Mouse (Mus musculus) c-Kit-positive CD71-negative TER-119-negative erythroid progenitor cells, embryonic 14.5 days (primary cell): ENCODE results near the gene Bbc3.
"Not testable (repeated sequence)": the region's sequence is repeated elsewhere in the genome, so short reads cannot be mapped to it uniquely, and the experiment has no call there.

ENCODE experiments used
- DNase-seq: peaks from one replicate; pipeline ENCODE4 v3.0.0-alpha.2; 2013; ENCODE audit warnings: low read depth

Bbc3 gene

DNA sequence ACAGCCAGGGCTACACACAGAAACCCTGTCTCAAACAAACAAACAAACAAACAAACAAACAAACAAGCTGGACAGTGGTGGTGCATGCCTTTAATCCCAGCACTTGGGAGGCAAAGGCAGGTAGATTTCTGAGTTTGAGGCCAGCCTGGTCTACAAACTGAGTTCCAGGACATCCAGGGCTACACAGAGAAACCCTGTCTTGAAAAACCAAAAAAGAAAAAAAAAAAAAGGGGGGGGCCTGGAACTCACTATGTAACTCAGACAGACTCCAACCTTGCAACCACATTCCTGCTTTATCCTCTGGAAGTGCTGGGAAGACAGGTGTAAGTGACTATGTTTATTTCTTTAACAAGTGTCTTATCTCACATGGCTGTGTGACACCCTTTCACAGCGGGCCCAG, at the start of gene Bbc3:
TSS of gene Bbc3 (plus strand) at position 301 of the 400 bp plus-strand sequence.
- DNase-seq: not testable (repeated sequence)

DNA sequence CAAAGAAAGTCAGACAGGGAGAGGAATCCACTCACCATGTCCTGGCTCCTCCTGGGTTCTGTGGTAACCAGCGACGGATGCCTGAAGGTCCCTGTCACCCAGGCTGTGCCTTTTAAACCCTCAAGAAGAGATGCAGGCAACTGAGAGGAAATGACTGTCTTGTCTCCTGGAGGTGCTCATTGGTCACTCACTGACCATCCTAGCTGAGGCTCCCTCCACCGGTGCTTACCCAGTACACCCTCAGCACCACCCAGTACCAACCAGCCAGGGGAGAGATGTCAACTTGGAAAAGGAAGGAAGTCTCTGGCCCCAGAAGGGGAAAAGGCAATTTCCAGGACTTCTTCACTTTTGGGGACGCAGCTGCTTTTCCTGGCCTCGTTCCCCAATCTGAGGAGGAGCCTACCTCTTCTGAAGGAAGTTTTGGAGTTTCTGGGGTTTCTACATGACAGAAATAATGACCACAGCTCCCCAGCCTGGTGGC, 49.0 kb upstream of the Bbc3 start, which contains the start of gene C5ar1:
TSS of gene C5ar1 (minus strand) at position 431 of the 481 bp plus-strand sequence.
- no peak for DNase-seq

DNA sequence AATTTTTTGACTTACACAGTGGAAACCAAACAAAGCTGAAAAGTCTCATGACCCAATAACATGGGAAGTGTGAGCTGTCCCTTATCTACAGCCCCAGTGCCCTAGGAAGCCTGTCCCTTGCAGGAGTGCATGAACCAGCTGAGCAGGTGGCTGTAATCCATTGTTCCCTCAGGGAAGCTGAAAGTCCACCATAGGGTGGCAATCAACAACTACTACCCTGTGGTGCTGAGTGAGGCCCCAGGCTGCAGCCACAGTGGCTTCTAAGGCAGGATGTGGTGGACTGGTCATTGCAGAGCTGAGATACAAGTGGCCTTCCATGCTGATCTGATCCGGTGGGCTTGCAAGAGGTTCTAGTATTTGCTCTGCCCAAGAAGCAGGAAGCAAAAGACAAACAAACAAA, 47.1 kb upstream of the Bbc3 start:
- DNase-seq: no peak

DNA sequence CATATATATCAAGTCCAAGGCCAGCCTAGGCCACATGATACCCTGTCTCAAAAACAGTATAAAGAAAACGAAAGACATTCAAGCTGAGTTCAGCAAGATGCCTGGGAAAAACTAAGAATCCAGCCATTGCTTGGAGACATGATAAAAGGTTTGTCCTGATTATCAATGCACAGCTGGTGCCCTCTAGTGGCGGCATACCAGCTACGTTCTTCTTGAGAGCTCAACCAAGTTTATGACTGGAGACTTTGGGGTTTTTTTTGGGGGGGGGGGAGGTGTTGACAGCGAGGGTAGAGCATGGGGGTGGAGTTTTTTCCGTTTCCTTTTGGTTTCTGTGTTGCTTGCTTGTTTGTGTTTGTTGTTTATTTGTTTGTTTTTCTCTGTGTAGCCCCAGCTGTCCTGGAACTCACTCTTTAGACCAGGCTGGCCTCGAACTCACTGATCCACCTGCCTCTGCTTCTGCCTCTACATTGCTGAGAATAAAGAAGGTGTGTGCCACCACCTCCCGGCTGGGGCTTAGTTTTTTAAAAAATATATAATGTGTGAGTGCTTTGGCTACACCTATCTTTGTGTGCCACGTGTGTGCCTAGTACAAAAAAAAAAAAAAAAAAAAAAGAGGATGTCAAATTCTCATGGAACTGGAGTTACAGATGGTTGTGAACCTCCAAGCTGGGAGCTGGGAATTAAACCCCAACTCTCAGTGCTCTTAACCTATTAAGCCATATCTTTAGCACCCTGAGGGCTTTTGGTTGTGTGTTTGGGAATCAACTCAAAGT, 45.0 kb upstream of the Bbc3 start:
- peak; percentile 92 for DNase-seq

DNA sequence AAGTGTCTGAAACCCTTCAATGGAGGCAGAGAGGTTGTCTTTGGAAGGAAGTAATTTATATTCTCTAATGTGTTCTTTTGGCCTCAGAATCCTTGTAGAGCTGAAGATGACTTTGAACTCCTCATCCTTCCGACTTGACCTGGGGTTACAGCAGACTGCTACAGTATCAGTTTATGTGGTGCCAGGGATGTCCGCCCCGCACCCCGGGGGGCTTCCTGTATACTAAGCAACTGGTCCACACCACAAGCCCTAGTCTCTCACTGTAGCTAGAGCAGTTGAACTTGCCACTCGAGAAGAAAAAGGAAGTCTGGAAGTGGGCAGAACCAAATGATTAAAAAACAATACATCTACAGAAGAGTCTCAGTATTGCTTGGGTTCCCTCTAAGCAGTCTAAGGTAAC, 44.4 kb upstream of the Bbc3 start:
- DNase-seq: no peak

DNA sequence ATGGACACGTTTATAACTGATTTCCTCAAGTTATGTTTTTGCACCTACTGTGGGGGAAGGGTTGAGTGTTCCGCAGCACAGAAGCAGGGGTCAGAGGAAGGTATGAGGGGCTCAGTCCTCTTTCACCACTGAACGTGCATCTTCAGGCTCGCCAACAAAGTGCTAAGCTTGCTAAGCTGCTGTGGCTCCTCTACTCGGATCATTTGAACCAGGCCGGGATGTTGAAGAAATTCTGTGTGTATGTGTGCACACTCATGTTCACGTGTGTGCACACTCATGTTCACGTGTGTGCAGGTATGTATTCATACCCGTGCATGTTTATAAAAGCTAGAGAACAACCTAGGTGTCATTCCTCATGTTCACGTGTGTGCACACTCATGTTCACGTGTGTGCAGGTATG, 42.3 kb upstream of the Bbc3 start:
- DNase-seq: no peak

DNA sequence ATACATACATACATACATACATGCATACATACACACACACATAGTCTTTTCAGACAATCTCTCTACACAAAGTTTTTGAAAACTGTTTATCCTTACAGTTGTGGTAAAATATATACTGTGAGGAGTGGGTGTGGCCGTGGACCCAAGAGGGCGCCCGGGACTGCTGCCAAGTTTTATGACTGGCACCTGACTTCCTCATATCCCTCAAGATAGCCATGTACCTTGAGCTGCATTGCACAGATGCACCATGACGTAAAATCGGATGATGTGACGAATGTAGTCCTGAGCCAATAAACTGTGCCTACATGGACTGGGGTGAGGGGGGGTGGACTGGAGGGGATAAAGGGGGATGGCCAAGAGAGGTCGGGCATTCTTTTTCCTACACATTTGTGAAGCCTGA, 41.6 kb upstream of the Bbc3 start:
- not testable (repeated sequence) for DNase-seq

DNA sequence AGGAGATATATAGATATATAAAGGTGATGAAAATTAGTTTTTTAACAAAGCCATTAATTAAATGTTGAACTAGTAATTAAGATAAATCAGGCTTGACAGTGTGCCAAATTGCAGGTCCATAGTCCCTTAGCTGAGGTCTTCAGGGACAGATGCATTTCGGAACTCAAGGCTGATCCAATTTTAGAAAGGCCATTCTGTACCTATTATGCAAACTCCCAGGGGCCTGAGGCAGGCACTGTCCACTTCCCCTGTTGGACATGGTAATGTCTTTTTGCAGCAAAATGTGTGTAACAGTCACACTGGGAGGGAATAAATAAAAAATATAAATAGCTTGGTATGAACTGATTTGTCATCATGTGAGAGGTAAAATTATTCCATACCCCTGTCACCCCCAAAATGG, 37.1 kb upstream of the Bbc3 start:
- no peak for DNase-seq

DNA sequence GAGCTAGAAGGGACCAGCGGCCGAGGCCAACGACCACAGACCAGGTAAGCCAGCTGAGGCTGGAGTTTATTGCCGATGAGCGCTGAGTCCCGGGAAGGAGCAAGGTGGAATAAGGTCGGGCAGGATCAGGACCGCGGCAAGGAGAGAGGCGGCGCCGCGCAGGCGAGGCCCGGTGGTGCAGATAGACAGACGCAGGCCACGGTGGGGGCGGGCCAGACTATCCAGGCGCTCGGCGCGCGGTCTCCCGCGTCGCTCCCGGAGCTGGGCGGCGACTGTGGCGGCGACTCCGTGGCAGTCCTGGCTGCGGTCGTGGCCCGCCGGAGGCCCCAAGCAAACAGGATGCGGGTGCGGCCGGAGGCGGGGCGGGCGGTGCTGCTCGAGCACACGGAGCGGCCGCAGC, 35.5 kb upstream of the Bbc3 start:
- DNase-seq: no peak

DNA sequence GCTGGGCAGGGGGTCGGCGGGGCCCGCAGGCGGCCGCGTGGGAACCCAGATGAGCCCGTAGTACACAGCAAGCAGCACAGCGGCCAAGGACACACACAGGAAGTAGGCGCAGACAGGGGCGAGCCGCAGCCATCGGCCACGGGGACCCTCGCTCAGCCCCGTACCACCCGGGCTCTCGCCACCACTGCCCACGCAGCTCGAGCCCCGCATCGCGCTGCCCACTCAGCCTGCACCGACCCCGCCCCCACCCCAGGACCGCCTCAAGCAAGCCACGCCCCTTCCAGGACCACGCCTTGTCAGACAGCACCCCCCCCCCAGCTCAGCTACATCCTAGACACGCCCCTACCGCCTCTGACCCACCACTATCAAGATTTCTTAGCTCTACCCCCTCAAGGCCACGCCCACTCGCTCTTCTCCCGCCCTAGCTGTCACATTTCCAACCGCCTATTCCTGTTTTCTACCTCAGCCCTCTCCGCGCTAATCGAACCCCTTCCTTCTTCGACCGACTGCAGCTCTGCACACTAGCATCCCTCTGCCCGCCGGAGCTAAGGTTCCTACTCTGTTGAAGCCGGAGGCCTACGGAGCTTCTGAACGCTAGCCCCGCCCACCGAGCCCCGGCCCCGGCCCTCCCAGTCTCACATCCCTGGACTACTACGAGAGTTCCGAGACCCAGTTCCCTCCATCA, 35.0 kb upstream of the Bbc3 start, which contains the start of gene Inafm1:
TSS of gene Inafm1 (minus strand) at position 537 of the 685 bp plus-strand sequence.
- DNase-seq: peak; percentile 85

DNA sequence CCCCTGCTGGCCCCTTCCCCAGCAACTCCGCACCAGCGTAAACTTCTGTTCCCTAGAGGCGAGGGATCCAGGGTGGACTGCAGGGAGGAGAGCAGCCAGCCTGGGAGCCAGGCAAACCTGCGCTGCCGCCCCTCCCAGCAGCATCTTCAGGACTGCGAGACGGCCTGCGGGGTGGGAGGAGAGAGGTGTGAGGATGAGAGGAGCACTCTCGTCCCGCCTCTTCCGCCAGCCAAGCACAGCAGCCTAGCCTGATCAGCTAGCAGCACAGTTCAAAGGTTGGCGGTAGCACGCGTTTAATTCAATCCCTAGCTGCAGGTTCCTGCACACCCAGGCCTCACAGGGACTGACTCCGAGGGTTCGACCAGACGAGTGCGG, 34.4 kb upstream of the Bbc3 start:
- DNase-seq: peak; percentile 58

DNA sequence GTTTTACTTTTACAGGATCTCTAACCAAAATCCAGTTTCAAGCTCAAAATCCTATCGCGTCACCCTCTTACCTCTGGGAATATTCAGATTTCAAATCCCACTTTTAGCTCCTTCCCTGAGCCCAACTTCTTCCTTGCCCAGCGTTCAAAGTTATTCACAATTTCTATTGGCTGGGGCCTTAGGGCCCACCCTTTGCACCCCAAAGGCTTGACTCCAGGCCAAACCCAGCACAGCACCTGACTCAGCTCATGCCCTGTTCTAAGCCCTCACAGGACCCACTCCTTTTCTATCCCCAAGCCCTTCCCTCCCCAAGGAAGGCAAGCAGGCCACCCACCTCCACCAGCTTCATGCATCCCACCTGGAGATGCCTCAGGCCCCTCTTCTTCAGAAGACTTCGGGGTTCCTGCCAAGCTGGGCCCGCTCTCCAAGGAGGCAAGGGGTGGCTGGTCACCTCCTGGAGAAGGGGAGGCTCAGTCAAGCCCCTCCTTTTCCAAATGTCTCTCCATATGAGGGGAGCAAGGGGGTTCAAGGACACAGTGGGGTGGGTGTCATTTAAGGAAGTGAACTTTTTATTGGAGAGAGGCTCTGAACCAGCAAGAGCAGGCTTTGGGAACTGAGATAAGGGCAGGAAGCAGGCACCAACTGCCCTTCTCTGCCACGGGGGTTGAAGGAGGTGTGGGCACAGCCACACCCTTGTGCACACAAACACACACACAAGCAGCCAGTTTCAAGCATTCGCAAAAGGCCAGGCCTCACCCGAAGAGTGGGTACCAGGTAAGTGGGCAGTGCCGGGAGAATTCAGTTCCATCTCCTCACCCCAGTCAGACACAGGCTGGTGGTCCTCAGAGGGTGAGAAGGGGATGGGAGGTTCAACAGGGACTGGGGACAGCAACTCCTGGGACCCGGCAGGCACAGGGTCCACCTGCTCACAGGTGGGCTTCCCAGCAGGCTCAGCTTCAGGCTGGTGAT, 33.0 kb upstream of the Bbc3 start:
- DNase-seq: no peak

DNA sequence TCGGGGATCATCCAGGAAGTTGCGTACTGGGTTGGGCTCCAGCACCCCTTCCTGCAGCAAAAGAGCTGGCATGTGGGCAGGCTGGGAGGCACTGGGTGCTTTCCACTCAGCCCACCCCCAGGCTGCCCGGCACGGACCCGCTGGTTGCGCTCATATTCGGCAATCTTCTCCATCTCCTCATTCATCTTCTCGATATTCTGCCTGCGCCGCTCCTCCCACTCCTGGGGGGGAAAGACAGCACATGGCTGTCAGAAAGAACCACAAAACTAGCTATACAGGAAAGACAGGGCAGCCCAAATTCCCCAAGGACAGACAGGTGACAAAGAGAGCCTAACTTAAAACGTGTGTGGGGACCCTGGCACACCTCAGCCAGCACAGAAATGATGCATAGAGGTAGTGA, 27.5 kb upstream of the Bbc3 start:
- no peak for DNase-seq

DNA sequence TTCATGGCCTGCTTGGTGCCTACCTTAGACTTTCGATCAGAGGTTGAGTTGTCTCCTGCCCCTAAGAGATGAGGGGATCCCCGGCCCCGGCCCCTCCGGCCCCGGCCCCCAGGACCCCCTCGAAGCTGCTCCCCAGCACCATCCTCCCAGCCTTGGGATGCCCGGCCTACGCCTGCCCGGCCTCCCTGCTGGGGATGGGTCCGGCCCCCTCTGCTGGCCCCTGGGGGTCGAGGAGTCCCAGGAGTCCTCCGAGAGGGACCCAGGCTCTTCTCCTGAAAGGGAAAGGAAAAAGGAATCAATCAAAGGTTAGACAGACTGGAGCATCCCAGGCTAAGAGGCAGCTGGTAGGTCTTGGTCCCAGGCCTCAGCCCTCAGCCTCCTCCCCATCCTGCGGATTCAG, 25.9 kb upstream of the Bbc3 start:
- no peak for DNase-seq

DNA sequence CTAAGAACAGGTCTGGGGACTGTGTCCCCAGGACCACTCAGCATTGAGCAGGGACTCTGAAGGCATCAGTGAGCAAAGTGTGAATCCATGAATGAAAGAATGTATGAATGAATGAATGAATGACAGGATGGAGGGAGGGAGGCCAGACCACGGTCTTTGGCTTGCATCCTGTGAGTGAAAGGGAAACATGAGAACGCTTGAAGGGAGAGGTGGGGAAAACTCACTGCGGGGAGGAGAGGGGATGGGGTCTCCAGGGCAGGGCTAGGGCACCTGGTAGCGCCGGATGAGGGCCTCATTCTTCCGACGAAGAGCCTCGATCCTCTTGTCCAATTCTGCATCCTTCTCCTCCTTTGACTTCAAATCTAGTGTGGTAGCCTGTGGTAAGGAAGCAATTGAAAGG, 24.2 kb upstream of the Bbc3 start:
- DNase-seq: no peak

DNA sequence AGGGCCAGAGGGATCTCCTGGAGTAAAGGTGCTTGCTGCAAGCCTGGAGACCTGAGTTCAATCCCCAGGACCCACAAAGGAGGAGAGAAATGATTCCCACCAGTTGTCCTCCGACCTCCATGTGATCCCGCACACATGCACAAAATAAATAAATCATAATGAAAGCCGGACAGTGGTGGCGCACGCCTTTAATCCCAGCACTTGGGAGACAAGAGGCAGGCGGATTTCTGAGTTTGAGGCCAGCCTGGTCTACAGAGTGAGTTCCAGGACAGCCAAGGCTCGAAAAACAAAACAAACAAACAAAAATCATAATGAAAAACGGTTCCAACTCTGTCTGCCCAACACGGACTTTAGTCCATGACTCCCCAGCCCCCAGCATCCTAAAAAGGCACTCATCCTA, 23.3 kb upstream of the Bbc3 start:
- DNase-seq: no peak

DNA sequence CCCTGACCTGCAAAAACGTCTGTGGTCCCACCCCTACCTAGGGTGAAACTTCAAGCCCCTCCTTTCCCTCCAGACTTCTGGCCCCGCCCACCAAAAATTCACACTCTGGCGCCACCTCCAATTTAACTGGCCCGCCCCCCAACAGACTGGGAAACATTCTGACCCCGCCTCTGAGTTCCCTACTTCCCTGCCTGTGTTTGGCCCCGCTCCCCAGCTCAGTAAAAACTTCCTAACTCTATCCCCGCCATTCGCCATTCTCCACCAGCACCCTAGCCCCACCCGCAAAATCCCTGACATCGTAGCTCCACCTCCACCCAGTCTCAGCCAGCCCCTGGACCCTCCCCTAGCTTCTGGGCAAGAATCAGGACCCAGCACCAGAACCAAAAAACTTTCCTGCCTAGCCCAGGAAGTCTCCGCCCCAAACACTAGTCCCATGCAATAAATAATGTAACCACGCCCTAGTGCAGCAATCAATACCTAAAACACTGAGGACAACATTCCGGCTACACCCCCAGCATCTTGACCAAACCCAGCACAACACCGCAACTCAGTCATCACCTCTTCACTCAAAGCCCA, 22.7 kb upstream of the Bbc3 start:
- DNase-seq: no peak

DNA sequence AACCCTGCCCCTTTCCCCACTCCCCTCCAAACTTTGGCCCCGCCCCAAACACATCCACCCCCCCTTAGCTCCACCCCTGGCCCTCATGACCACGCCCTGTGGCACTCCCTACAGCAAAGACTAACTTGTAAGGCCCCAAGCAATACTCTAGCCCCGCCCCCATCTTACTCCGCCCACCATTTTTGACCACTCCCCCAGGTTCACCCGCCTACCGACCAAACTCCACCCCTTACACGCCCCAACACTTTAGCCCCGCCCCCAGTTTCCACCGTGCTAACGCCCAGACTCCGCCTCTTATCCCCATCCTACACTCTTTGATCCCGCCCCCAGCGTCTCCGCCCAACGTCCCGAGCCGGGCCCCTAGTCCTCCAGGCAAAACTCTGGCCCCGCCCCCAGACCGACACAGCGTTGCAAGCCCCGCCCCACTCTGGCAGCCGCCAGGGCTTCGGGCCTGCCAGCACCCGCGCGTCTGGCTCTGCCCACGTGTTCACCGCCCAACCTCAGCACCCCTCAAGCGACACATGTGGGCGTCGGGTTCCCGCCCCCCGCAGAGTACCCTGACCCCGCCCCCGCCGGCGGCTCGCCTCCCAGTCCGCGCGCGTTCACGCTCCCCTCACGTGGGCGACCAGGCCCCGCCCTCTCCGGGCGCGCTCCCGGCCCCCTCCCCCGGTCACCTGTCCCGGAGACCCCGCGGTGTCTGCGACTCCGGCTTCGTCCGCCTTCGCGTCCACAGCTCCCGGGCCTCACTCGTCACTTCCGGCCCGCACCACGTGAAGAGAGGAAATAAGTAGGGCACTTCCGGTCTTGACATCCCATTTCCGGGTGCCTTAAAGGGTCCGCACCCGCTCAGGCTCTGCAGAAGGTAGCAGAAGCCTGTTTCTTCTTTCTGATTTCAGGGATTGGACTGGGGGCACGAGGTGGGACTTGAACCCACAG, 21.9 kb upstream of the Bbc3 start, which contains the start of gene Ccdc9:
TSS of gene Ccdc9 (minus strand) at position 770 of the 936 bp plus-strand sequence.
- DNase-seq: peak; percentile 99

DNA sequence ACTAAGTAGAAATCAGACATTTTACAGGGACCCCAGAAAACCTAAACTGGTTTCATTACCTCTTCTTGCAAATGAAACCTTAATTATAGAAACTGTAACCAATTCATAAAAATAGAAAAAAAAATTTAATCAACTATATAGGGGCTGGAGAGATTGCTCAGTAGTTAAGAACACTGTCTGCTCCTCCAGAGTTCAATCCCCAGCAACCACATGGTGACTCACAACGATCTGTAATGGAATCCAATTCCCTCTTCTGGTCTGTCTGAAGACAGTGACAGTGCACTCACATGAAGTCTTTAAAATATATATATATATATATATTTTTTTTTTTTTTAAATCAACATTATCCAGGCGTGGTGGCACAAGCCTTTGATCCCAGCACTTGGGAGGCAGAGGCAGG, 21.2 kb upstream of the Bbc3 start:
- DNase-seq: no peak

DNA sequence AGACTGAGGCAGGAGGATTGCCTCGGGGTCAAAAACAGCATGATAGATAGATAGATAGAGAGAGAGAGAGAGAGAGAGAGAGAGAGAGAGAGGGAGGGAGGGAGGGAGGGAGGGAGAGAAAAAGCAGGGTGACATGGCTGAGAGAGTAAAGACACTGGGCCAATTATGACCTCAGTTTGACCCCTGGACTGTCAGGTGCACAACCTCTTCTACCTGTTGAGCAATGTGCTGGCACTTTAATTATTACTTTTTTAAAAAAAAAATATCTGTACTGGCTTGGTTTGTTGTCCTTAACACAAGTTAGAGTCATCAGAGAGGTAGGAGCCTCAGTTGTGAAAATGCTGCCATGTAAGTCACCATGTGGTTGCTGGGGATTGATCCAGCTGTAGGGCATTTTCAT, 20.4 kb upstream of the Bbc3 start:
- no peak for DNase-seq

DNA sequence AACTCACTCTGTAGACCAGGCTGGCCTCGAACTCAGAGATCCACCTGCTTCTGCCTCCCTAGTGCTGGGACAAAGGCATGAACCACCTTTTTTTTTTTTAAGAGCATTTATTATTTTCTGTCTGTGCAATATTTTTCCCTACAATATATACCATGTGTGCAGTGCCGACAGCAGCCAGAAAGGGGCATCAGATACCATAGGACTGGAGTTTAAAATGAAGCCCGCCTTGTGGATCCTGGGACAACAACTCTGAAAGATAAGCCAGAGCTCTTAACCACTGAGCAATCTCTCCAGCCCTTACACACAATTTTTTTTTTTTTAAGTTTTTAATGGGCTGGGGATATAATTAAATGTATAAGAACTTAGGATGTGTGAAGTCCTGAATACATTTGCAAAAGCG, 13.8 kb upstream of the Bbc3 start:
- peak; percentile 56 for DNase-seq
